Mouse (Mus musculus): ENCODE data around the gene Rbp1.

GRCm38 (mm10) chr9:98424725-98425210, 2.0 kb downstream of the Rbp1 start:
- TF ChIP-seq CTCF (conservative IDR thresholded peaks at IDR 0.05; ENCODE audit: low read length) (no peak), NANOG (IDR thresholded peaks at IDR 0.05; ENCODE audit: borderline replicate concordance, low read length) (no peak), POU5F1 (IDR thresholded peaks at IDR 0.05; ENCODE audit: borderline replicate concordance, low read length) (no peak)
